Mouse (Mus musculus): ENCODE measurements at regions not wholly inside any gene's neighbourhood (a gene's known extent, or its start where the extent isn't known, plus 50 kb on each side); places are given as distances from the start of the nearest gene placed in this dataset.

DNA sequence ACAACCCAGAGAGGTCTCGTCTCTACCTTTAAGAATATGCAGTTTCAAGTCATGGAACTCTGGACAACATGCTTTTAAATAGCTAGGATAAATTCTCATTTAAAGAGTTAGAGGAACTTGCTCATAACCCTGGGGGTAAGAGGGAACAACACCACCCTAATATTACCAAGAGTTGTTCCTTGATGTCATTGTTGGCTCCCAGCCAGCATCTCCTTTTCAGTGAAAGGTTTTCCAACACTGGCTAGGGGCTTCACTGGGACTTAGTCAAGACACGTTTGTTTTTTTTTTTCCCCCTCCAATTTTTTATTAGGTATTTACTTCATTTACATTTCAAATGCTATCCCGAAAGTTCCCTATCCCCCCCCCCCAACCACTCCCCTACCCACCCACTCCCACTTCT, 163.1 kb upstream of the Tnp1 start:
- DNase-seq, result no peak

GRCm38 (mm10) chr1:73177076-73177475, 161.4 kb upstream of the Tnp1 start:
- DNase-seq, result no peak

- DNase-seq, result no peak
Observed at GRCm38 (mm10) chr1:73170668-73171008, 154.9 kb upstream of the Tnp1 start.

DNA sequence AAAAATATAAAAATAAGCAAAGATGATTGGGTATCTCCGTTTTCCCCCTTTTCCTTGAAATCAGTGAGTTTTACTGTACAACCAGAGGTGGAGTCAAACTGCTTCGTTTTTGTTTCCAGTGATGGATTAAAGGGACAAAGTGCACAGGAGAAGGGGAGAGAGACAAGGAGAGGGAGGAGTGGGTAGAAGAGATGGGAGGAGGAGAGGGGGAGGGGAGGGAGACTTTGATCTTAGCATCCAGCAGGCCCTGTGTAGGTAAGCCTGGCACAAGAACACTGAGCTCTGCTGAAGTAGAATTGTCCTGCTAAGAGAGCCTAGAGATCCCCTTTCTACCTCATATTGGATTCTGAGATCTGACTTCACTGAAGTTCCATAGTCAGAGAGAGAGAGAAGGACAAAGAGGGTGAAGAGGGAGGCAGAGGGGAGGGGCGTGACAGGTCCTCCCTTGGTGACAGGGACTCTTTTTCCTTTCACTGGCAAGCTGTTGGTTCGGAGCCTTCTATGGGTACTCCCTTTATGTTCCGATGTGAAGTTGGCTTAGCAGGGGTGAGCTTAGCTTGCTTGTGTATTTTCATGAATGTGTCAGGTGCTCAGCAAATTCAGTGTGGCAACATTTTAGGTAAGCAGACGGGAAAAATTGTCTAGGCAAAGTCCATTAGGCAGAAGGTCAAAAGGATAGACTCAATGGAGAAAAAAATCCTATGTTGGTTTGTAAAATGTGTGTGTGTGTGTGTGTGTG, 154.4 kb upstream of the Tnp1 start:
- DNase-seq, result no peak

- DNase-seq, result peak; percentile 10
Observed at GRCm38 (mm10) chr1:73169077-73169869, 153.6 kb upstream of the Tnp1 start.

- DNase-seq, result no peak
Observed at GRCm38 (mm10) chr1:73160199-73160598, 144.5 kb upstream of the Tnp1 start.

DNA sequence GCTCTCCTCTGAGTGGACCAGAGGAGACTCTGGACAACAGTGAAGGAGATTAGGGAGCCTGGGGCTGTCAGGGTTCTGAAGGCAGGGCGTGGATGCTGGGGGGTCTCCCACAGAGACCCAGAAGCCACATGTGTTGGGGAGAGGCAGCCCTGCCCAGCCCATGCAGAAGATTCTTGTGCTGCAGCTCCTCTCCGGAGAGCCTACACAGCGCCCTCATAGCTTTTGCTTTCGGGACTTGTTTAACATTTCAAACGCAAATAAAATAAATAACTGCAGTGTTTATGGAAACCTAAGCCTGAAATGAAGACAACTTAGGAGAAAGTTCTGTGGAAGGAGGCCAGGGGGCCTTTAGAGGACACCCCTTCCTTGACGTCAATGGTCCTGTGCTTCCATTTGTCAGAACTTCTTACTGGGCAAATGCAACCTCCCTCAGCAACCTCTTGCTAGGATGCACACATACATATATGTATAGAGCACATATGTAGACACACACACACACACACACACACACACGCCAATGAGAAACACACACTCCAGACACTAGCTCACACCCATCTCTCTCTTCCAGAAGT, 143.8 kb upstream of the Tnp1 start:
- no peak for DNase-seq

DNA sequence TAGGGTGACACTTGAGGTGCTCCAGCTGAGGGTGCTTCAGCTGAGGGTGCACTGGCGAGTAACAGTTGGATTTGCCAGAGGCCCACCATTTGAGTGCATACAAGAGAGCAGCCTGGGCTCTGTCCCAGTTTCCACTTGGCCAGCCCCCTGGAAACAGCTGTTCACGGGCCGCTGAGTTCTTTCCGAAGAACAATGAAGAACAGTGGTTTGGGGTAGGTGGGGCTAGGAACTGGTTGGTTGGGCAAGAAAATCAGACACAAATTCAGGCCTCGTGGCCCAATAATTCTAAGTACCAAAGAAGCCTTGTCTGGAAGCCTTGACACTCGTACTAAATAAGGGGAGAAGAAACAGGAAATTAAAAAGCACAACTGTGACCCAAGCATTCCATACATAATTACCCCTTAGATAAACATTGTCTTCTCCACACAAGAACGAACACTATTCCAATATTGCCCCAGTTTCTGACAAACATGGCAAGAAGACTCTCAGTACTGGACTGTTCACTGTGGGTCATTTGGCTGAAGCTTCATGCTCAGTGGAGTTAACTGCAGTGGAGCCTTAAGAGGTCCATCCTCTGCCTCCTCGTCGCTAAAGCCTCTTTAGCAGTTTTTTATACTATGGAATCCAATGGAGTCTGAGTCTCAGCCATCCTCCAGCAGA, 137.9 kb upstream of the Tnp1 start:
- no peak for DNase-seq

- DNase-seq, result no peak
Observed at GRCm38 (mm10) chr1:73149926-73150325, 134.2 kb upstream of the Tnp1 start.

DNA sequence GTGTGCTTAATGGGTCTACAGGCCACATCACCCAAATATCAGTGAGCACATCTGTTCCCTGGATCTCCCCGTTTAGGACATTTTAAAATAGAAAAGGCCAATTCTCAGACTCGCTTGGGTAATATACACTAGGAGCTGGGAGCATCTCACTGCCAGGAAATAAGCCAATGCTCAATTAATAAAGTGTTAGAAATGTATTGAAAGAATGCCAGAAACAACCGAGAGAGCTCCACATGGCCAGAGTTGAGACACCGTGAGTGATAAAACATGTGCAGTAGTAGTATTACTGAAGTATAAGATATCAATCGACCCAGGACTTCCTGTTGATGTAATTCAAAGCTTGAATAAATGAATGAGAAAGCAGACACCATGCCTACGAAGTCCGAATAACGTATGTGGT, 127.1 kb upstream of the Tnp1 start:
- DNase-seq, result no peak

DNA sequence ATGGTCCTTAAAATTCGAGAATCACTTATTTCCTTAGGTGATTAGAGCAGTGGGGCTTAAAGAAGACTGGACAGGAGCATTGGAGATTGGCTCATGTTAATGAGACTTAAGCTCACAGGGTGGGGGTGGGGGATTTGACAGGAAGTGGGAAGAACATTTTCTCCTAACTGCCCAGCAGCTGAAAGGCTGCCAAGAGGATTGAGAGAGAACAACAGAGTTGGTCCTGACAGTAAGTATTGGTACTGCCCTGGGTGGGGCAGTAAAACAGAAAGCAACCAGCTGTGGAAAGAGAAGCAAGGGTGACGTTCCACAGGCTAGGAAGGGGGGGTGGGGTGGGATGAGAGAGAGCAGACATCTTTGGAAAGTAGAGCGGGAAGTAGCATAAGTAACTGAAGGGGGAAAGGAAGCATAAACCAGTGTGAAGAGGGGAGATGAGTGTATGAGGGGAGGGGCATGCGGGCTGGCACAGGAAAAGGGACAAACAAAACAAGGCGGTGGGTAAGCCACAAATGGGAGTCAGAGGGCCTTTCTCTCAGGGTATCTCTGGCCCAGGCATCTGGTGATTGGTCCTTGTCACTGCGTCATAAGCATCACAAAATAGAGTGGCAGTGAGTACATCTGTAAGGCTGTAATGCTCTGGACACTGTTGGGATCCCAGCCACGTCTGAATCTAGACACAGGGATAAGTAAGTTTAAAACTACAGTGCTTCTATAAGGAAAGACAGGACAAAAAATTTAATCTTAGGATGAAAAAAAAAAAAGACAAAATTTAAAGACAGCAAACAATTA, 125.0 kb upstream of the Tnp1 start:
- no peak for DNase-seq

- no peak for DNase-seq
Observed at GRCm38 (mm10) chr1:73130215-73130861, 114.6 kb upstream of the Tnp1 start.

GRCm38 (mm10) chr1:73123012-73123411, 107.3 kb upstream of the Tnp1 start:
- DNase-seq, result no peak

DNA sequence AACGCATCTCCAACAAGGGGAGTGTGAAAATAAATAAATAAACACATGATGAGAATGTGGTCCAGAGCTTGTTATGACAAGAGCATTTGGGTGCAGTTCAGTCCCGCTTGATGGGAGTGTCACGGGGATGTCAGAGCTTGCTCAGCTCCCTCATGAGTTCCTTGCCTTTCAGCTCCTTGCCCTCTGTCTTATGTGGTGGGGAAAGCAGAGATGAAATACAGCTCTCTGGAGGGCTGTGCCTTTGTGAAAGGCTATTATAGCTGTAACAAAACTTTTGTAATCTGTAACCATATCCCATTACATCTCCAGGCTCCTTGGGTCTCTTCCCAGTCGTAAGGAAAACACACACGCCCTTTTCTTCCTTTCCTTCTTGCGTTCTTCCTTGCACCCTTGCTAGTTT, 103.0 kb upstream of the Tnp1 start:
- DNase-seq, result no peak

GRCm38 (mm10) chr1:73116526-73116925, 100.8 kb upstream of the Tnp1 start:
- no peak for DNase-seq

- no peak for DNase-seq
Observed at GRCm38 (mm10) chr1:73115854-73116253, 100.1 kb upstream of the Tnp1 start.

- DNase-seq, result peak; percentile 11
Observed at GRCm38 (mm10) chr1:73113137-73113536, 97.4 kb upstream of the Tnp1 start.

DNA sequence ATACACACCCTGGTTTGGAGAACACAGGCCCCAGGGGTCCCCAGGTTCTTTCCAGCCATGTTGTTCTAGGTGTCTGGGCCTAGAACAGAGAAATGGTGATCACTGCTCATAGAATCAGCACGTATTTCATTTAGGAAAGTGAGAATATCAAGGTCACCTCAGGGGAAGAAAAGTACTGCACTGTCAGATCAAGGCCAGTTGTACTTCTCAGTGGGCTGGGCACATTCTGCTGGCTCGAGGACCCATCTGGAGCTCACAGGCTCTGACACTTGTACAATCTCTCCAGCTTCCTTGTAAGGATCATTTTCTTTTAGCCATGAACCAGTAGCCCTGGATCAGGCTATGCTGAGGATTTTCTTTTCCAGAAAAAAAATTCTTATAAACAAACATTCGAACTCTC, 97.0 kb upstream of the Tnp1 start:
- no peak for DNase-seq

DNA sequence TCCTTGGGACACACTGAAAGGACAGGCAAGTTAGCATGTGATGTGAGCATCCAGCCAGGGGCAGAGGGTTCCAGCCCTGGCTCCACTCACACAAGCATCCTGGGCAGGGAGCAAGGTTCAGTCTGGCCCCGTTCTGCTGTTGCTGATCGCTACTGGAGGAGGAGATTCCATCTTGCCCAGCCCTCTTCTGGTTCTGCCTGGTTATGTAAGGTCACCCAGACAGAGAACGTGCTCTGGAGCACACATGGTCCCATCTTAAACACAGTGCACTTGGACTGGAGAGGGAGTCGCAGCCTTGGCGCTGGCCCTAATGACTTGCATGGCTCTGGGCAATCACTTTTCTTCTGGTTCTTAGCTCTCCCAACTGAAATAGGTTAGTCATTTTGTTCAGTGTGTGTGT, 96.2 kb upstream of the Tnp1 start:
- no peak for DNase-seq

- no peak for DNase-seq
Observed at GRCm38 (mm10) chr1:73105856-73106463, 90.3 kb upstream of the Tnp1 start.

DNA sequence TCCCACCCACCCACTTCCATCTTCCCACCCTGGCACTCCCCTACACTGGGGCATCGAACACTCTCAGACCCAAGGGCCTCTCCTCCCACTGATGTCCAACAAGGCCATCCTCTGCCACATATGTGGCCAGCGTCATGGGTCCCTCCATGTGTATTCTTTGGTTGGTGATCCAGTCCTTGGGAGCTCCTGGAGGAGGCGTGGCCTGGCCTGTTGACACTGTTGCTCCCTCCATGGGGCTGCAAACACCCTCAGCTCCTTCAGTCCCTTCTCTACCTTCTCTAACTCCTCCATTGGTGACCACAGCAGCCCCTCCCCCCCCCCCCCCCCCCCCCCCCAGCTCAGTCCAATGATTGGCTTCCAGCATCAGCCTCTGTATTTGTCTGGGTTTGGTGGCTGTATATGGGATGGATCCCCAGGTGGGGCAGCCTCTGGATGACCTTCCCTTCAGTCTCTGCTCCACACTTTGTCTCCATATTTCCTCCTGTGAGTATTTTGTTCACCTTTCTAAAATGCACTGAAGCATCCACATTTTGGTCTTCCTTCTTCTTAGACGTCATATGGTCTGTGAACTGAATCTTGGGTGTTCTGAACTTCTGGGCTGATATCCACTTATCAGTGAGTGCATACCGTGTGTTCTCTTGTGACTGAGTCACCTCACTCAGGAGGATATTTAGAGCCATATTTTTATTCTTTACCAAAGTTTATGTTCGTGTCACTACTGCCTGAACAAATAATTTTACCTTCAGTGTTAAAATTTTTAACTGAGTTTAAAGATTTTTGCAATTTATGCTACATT, 82.1 kb upstream of the Tnp1 start:
- no peak for DNase-seq

Measured in layer of hippocampus, adult 9-11 months (tissue).